Mouse (Mus musculus) cerebellum, adult 9-11 months (tissue): Measurements from ENCODE around the gene Ap2b1.

Experiments used
- DNase-seq: peaks from one replicate; pipeline ENCODE4 v3.0.0; 2022

Gene Ap2b1

GRCm38 (mm10) chr11:83447612-83448011, 148.8 kb downstream of the Ap2b1 start:
- DNase-seq = no peak

- no peak for DNase-seq
Measured at GRCm38 (mm10) chr11:83448021-83448926, 149.4 kb downstream of the Ap2b1 start.

GRCm38 (mm10) chr11:83448927-83449236, 150.1 kb downstream of the Ap2b1 start:
- no peak for DNase-seq

GRCm38 (mm10) chr11:83449298-83449697, 150.5 kb downstream of the Ap2b1 start:
- DNase-seq = no peak

- DNase-seq = no peak
Measured at GRCm38 (mm10) chr11:83450550-83450949, 151.7 kb downstream of the Ap2b1 start.

- no peak for DNase-seq
Measured at GRCm38 (mm10) chr11:83451281-83451680, 152.5 kb downstream of the Ap2b1 start.

GRCm38 (mm10) chr11:83454548-83454947, 155.7 kb downstream of the Ap2b1 start:
- no peak for DNase-seq
